Mouse (Mus musculus) heart, embryonic 13.5 days (tissue): Measurements from ENCODE around the gene Rmi2. TPM values are rescaled to one million over a fixed set of nuclear protein-coding genes. Genes with fewer than 3 reads are reported as not detected.

ENCODE experiments used
- ATAC-seq: fragments of 200-750 bp; cut with Nextera tagmentation; 2 replicates; pipeline ENCODE4 v1.8.0; 2017; ENCODE audit warnings: moderate TSS enrichment; ENCODE audit not compliant: insufficient number of reproducible peaks, low FRiP score, low TSS enrichment; ENCODE audit errors: extremely low read depth
- H3K27ac ChIP-seq: fragments of 300-500 bp; sonication (generic); replicated peaks from 2 replicates; pipeline ENCODE4 v1.5.1; 2015; ENCODE audit warnings: moderate library complexity, mild to moderate bottlenecking, inconsistent platforms
- H3K27me3 ChIP-seq: fragments of 300-500 bp; sonication (generic); replicated peaks from 2 replicates; pipeline ENCODE4 v1.6.1; 2015; ENCODE audit warnings: mild to moderate bottlenecking, inconsistent platforms
- H3K36me3 ChIP-seq: fragments of 300-500 bp; sonication (generic); 2 replicates; pipeline ENCODE4 v1.6.1; 2015; ENCODE audit warnings: mild to moderate bottlenecking, inconsistent platforms
- H3K4me1 ChIP-seq: fragments of 300-500 bp; sonication (generic); 2 replicates; pipeline ENCODE4 v1.6.1; 2015; ENCODE audit warnings: inconsistent platforms
- H3K4me2 ChIP-seq: fragments of 300-500 bp; sonication (generic); 2 replicates; pipeline ENCODE4 v1.6.1; 2015; ENCODE audit warnings: inconsistent platforms, mild to moderate bottlenecking, moderate library complexity
- H3K4me3 ChIP-seq: fragments of 300-500 bp; sonication (generic); 2 replicates; pipeline ENCODE4 v1.5.1; 2015; ENCODE audit warnings: moderate library complexity, mild to moderate bottlenecking, inconsistent platforms
- H3K9ac ChIP-seq: fragments of 300-500 bp; sonication (generic); 2 replicates; pipeline ENCODE4 v1.6.1; 2015; ENCODE audit warnings: inconsistent platforms, mild to moderate bottlenecking, moderate library complexity
- H3K9me3 ChIP-seq: fragments of 300-500 bp; sonication (generic); 2 replicates; pipeline ENCODE4 v1.6.1; 2016; ENCODE audit warnings: inconsistent platforms
- WGBS: fragments of 180-500 bp; shearing (Covaris S2); methylation state at CpG from one replicate; pipeline ENCODE4 v1.1.7; 2015; ENCODE audit warnings: mixed read lengths; 5-methylcytosine and 5-hydroxymethylcytosine counted together
- polyA plus RNA-seq: library from polyadenylated mRNA; unstranded; fragments of >200 nt; fragmentation: Nextera tagmentation; extraction: Ambion mirVana; gene quantifications from 2 replicates; pipeline ENCODE4 v1.2.1, GENCODE M21; 2015

Rmi2 gene
- polyA plus RNA-seq, 1 experiment from 2014 or later: 2.8 TPM

- no peak overlapping the region for H3K9ac ChIP-seq
- 0 out of 2 replicates have a peak, but pooled peaks cover 3% of the 10 kb centered on the region for H3K4me1 ChIP-seq
- H3K36me3 ChIP-seq: no peaks in the 10 kb centered on the region
- no peak overlapping the region for H3K27ac ChIP-seq
- WGBS: 66% methylated on average over 3 of the region's 3 CpGs
- H3K4me2 ChIP-seq: no peak overlapping the region
- H3K4me3 ChIP-seq: no peak overlapping the region
- ATAC-seq: no peak
- peaks cover 14% of the 10 kb centered on the region for H3K9me3 ChIP-seq
- H3K27me3 ChIP-seq: no peaks in the 10 kb centered on the region
Observed at GRCm38 (mm10) chr16:10933372-10933771, 98.5 kb downstream of the Rmi2 start.

GRCm38 (mm10) chr16:10934047-10934446, 99.2 kb downstream of the Rmi2 start:
- H3K9ac ChIP-seq: no peak overlapping the region
- no peak overlapping the region for H3K4me2 ChIP-seq
- no peaks in the 10 kb centered on the region for H3K27me3 ChIP-seq
- no peaks in the 10 kb centered on the region for H3K36me3 ChIP-seq
- H3K27ac ChIP-seq: no peak overlapping the region
- ATAC-seq: no peak
- H3K4me3 ChIP-seq: no peak overlapping the region
- 100% methylated on average over 1 of the region's 1 CpGs for WGBS
- H3K9me3 ChIP-seq: peaks cover 14% of the 10 kb centered on the region
- no peaks in the 10 kb centered on the region for H3K4me1 ChIP-seq

- Histone ChIP-seq H3K4me2 (no peak overlapping the region), H3K9me3 (no peaks in the 10 kb centered on the region), H3K4me1 (no peaks in the 10 kb centered on the region), H3K36me3 (no peaks in the 10 kb centered on the region), H3K4me3 (no peak overlapping the region), H3K9ac (no peak overlapping the region), H3K27ac (no peak overlapping the region), H3K27me3 (no peaks in the 10 kb centered on the region)
- no peak for ATAC-seq
- 61% methylated on average over 5 of the region's 5 CpGs for WGBS
Observed at GRCm38 (mm10) chr16:10936700-10937319, 102.0 kb downstream of the Rmi2 start.

GRCm38 (mm10) chr16:10937497-10937896, 102.6 kb downstream of the Rmi2 start:
- ATAC-seq: no peak
- Histone ChIP-seq H3K27ac (no peak overlapping the region), H3K4me3 (no peak overlapping the region), H3K9ac (no peak overlapping the region), H3K36me3 (no peaks in the 10 kb centered on the region), H3K27me3 (no peaks in the 10 kb centered on the region), H3K4me1 (no peaks in the 10 kb centered on the region), H3K9me3 (no peaks in the 10 kb centered on the region), H3K4me2 (no peak overlapping the region)
- 59% methylated on average over 11 of the region's 11 CpGs for WGBS

GRCm38 (mm10) chr16:10939932-10940331, 105.1 kb downstream of the Rmi2 start:
- WGBS: 86% methylated on average over 4 of the region's 4 CpGs
- H3K36me3 ChIP-seq: no peaks in the 10 kb centered on the region
- H3K27ac ChIP-seq: no peak overlapping the region
- H3K9ac ChIP-seq: no peak overlapping the region
- H3K27me3 ChIP-seq: no peaks in the 10 kb centered on the region
- peaks cover 12% of the 10 kb centered on the region for H3K4me1 ChIP-seq
- H3K9me3 ChIP-seq: no peaks in the 10 kb centered on the region
- H3K4me3 ChIP-seq: no peak overlapping the region
- no peak overlapping the region for H3K4me2 ChIP-seq
- no peak for ATAC-seq

GRCm38 (mm10) chr16:10940661-10941060, 105.8 kb downstream of the Rmi2 start:
- H3K36me3 ChIP-seq: no peaks in the 10 kb centered on the region
- H3K27me3 ChIP-seq: no peaks in the 10 kb centered on the region
- WGBS: 86% methylated on average over 2 of the region's 2 CpGs
- no peak overlapping the region for H3K4me2 ChIP-seq
- H3K27ac ChIP-seq: no peak overlapping the region
- ATAC-seq: no peak
- H3K4me1 ChIP-seq: peaks cover 12% of the 10 kb centered on the region
- no peak overlapping the region for H3K4me3 ChIP-seq
- H3K9ac ChIP-seq: no peak overlapping the region
- no peaks in the 10 kb centered on the region for H3K9me3 ChIP-seq

Other genes starting within 250 kb of the Rmi2 start
- 4.8 and 5.7 TPM in 2 replicates for gene Socs1, start 49.5 kb upstream of the Rmi2 start, polyA plus RNA-seq
- gene Tnp2, start 46.4 kb upstream of the Rmi2 start, polyA plus RNA-seq: not detected in 2 replicates
- gene Prm3, start 44.1 kb upstream of the Rmi2 start, polyA plus RNA-seq: not detected in 2 replicates
- not detected in 2 replicates for gene Prm2, start 38.9 kb upstream of the Rmi2 start, polyA plus RNA-seq
- gene Prm1, start 29.2 kb upstream of the Rmi2 start, polyA plus RNA-seq: 0.36 TPM in 1 of 2 replicates, not detected in the other
- gene Gm11172, start 22.1 kb upstream of the Rmi2 start, polyA plus RNA-seq: not detected in 2 replicates
- gene Snn, start 225.9 kb downstream of the Rmi2 start, polyA plus RNA-seq: 40.1 and 40.3 TPM in 2 replicates
- 66.2 and 70.0 TPM in 2 replicates for gene Litaf, start 231.1 kb downstream of the Rmi2 start, polyA plus RNA-seq